Mouse (Mus musculus): ENCODE data around the gene Slc35f6. TPM values are rescaled to one million over a fixed set of nuclear protein-coding genes. Genes with fewer than 3 reads are reported as not detected.

The Slc35f6 gene
- polyA plus RNA-seq, 2 experiments, result 10.1 to 10.2 TPM

DNA sequence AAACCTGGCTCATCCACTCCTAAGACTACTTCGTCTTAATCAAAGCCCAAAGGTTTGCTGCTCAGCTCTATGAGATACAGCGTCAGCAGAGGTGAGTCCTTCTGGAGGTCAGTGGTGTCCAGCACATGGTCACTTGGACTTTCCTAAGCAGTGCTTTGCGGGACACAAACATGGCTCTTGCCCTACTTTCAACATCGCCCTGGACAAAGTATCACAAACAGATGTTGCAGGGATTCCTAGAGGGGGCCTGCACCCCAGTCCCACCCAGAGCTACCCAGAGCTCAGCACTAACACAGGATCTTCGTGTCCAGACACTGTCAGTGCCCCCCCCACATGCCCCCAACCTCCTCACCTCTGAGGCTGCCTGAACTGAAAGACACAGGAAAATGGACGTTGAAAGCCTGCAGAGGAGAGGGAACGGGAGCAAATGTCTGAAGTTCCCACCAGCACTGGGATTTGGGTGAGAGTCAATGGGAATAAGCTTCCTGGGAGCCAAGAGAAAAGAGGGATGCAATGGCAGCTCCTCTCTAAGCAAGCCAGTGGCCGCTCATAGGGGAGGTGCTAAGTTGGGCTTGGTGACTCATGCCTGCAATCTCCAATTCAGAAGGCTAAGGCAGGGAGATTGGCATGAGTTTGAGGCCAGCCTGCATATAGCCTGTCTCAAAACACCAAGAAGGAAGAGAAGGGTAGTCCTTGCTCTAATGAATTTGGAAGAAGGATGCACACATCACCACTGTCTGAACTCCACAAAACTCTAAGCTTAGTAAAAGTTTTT is 21.2 kb upstream of the Slc35f6 start:
- TF ChIP-seq CTCF (IDR thresholded peaks at IDR 0.05; ENCODE audit: low read depth), result no peak
- no peak for TF ChIP-seq EP300 (IDR thresholded peaks at IDR 0.05; ENCODE audit: low read depth)
- Histone ChIP-seq H3K9ac (replicated peaks) (no peak overlapping the region), H3K4me3 (ENCODE audit: insufficient read depth in 1 of 2, low read depth in 2 of 2, low read length in 2 of 2) (no peak overlapping the region), H3K27ac (no peak overlapping the region), H3K27me3 (ENCODE audit: control insufficient read depth, insufficient read depth, low read length) (peaks cover 15% of the 10 kb centered on the region), H3K4me1 (replicated peaks; ENCODE audit: control insufficient read depth in 2 of 2, insufficient read depth in 2 of 2, low read length in 1 of 2) (no peaks in the 10 kb centered on the region), H3K4me2 (ENCODE audit: low read depth) (no peak overlapping the region), H3K9me3 (ENCODE audit: control insufficient read depth, low read length) (no peaks in the 10 kb centered on the region), H3K36me3 (replicated peaks; ENCODE audit: control insufficient read depth, insufficient read depth, low read depth) (no peaks in the 10 kb centered on the region)
- DNase-seq (ENCODE audit: low read depth in 3 of 3, low spot score in 3 of 3) (no peak), ATAC-seq (ENCODE audit: insufficient read depth) (no peak)
- WGBS (ENCODE audit: insufficient replicate concordance), result 55% methylated on average over 8 of the region's 8 CpGs

DNA sequence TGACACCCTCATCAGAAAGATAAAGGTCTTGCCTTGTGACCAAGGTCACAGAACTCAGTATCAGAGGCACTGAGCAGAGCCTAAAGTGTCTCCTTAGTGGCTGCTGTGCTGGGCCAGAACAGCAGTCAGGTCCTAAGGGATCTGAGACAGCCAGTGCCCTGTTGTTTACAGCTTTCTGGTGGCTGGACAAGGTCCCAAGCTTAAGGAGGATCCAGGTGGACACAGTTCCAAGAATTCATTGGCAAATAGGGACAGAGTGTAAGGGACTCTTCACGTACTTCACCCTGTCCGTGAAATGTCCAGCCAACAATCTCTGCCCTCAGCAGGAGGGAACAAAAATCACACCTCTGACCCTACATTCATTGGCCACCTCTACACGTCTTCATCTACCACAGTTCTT is 19.2 kb upstream of the Slc35f6 start:
- H3K36me3 ChIP-seq (replicated peaks; ENCODE audit: control insufficient read depth, insufficient read depth, low read depth), result no peaks in the 10 kb centered on the region
- TF ChIP-seq CTCF (IDR thresholded peaks at IDR 0.05; ENCODE audit: low read depth) (no peak), EP300 (IDR thresholded peaks at IDR 0.05; ENCODE audit: low read depth) (no peak)
- H3K9ac ChIP-seq (replicated peaks), result no peak overlapping the region
- H3K27ac ChIP-seq, result no peak overlapping the region
- ATAC-seq (ENCODE audit: insufficient read depth), result no peak
- no peak overlapping the region for H3K4me3 ChIP-seq (ENCODE audit: insufficient read depth in 1 of 2, low read depth in 2 of 2, low read length in 2 of 2)
- H3K27me3 ChIP-seq (ENCODE audit: control insufficient read depth, insufficient read depth, low read length), result no peaks in the 10 kb centered on the region; the same call in 1 of the 2 replicates
- no peaks in the 10 kb centered on the region for H3K9me3 ChIP-seq (ENCODE audit: control insufficient read depth, low read length)
- no peak overlapping the region for H3K4me2 ChIP-seq (ENCODE audit: low read depth)
- H3K4me1 ChIP-seq (replicated peaks; ENCODE audit: control insufficient read depth in 2 of 2, insufficient read depth in 2 of 2, low read length in 1 of 2), result no peaks in the 10 kb centered on the region
- DNase-seq (ENCODE audit: low read depth in 3 of 3, low spot score in 3 of 3), result no peak
- 51% methylated on average over 3 of the region's 3 CpGs for WGBS (ENCODE audit: insufficient replicate concordance)

DNA sequence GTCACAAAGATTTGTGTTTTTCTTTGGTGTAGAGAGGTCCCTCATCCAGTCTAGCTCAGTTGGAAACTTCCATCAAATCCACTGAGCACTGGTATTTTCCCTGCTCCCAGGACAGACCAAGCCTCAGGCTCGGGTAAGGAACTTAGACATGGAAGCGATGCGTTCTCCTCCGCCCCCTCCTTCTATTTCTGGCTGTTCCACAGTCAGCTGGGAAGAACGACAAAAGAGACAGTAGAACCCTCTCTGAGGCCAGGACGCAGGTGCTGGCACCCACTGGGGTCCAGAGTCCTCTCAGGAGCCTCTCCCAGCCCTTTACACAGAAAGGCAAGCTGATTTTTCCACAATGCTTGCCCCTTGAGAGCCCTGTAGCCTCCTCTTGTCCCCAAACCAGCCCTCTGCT is 17.3 kb upstream of the Slc35f6 start:
- Histone ChIP-seq H3K27me3 (ENCODE audit: control insufficient read depth, insufficient read depth, low read length) (no peaks in the 10 kb centered on the region), H3K27ac (no peak overlapping the region), H3K4me3 (ENCODE audit: insufficient read depth in 1 of 2, low read depth in 2 of 2, low read length in 2 of 2) (no peak overlapping the region), H3K9ac (replicated peaks) (no peak overlapping the region), H3K9me3 (ENCODE audit: control insufficient read depth, low read length) (no peaks in the 10 kb centered on the region), H3K36me3 (replicated peaks; ENCODE audit: control insufficient read depth, insufficient read depth, low read depth) (no peaks in the 10 kb centered on the region), H3K4me1 (replicated peaks; ENCODE audit: control insufficient read depth in 2 of 2, insufficient read depth in 2 of 2, low read length in 1 of 2) (no peaks in the 10 kb centered on the region), H3K4me2 (ENCODE audit: low read depth) (no peak overlapping the region)
- WGBS (ENCODE audit: insufficient replicate concordance), result 46% methylated on average over 6 of the region's 6 CpGs
- no peak for ATAC-seq (ENCODE audit: insufficient read depth)
- DNase-seq (ENCODE audit: low read depth in 3 of 3, low spot score in 3 of 3), result no peak
- TF ChIP-seq CTCF (IDR thresholded peaks at IDR 0.05; ENCODE audit: low read depth) (no peak), EP300 (IDR thresholded peaks at IDR 0.05; ENCODE audit: low read depth) (no peak)

DNA sequence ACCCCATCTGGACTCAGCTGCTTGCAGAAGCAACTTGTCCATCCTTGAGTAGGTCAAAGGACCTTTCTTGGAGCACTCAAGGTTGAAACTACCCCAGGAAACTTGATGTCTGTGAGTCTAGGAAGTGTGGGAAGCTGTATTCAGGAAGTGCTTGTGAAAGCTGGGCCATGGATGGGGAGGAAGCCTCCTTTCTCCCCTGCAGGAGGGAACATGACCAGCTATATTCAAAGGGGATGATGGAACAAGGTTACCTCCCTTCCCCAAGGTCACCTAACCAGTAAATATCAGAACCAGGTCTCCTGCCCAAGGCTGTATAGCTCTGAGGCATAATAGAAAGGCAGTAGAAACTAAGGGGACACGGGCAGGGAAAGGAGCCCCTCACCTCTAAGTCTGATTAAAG is 15.6 kb upstream of the Slc35f6 start:
- WGBS (ENCODE audit: insufficient replicate concordance), result 28% methylated on average over 1 of the region's 1 CpGs
- no peak for ATAC-seq (ENCODE audit: insufficient read depth)
- no peak overlapping the region for H3K9ac ChIP-seq (replicated peaks)
- H3K36me3 ChIP-seq (replicated peaks; ENCODE audit: control insufficient read depth, insufficient read depth, low read depth), result no peaks in the 10 kb centered on the region
- H3K4me2 ChIP-seq (ENCODE audit: low read depth), result no peak overlapping the region
- no peaks in the 10 kb centered on the region for H3K27me3 ChIP-seq (ENCODE audit: control insufficient read depth, insufficient read depth, low read length)
- TF ChIP-seq CTCF (IDR thresholded peaks at IDR 0.05; ENCODE audit: low read depth) (no peak), EP300 (IDR thresholded peaks at IDR 0.05; ENCODE audit: low read depth) (no peak)
- no peak overlapping the region for H3K4me3 ChIP-seq (ENCODE audit: insufficient read depth in 1 of 2, low read depth in 2 of 2, low read length in 2 of 2)
- DNase-seq (ENCODE audit: low read depth in 3 of 3, low spot score in 3 of 3), result no peak
- H3K4me1 ChIP-seq (replicated peaks; ENCODE audit: control insufficient read depth in 2 of 2, insufficient read depth in 2 of 2, low read length in 1 of 2), result no peaks in the 10 kb centered on the region
- no peak overlapping the region for H3K27ac ChIP-seq
- H3K9me3 ChIP-seq (ENCODE audit: control insufficient read depth, low read length), result no peaks in the 10 kb centered on the region

DNA sequence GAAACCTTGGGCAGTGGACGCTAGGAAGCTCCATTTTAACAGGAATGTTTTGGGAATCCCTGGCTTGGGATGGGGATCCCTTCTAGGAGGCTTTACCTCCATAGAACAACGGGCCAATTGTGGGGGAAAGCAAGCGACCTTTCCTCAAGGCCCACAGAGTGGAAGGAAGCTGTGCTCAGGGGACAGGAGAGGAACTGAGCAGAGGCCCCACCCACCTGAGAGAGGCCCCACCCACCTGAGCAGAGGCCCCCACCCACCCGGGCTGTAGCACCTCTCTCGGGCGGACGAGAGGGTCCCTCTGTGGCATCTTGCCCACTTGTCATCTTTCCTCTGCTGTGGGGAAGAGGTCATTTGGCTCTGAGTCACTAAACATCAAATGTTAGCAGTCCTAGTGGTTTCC is 10.7 kb upstream of the Slc35f6 start:
- no peak overlapping the region for H3K9ac ChIP-seq (replicated peaks)

More for the DNA sequence above, 10.7 kb upstream of the Slc35f6 start:
- no peaks in the 10 kb centered on the region for H3K9me3 ChIP-seq (ENCODE audit: control insufficient read depth, low read length)
- H3K27ac ChIP-seq, result no peak overlapping the region
- no peaks in the 10 kb centered on the region for H3K27me3 ChIP-seq (ENCODE audit: control insufficient read depth, insufficient read depth, low read length)
- no peak overlapping the region for H3K4me2 ChIP-seq (ENCODE audit: low read depth)
- no peaks in the 10 kb centered on the region for H3K36me3 ChIP-seq (replicated peaks; ENCODE audit: control insufficient read depth, insufficient read depth, low read depth)
- DNase-seq (ENCODE audit: low read depth in 3 of 3, low spot score in 3 of 3), result no peak
- no peak for ATAC-seq (ENCODE audit: insufficient read depth)
- H3K4me3 ChIP-seq (ENCODE audit: insufficient read depth in 1 of 2, low read depth in 2 of 2, low read length in 2 of 2), result no peak overlapping the region
- WGBS (ENCODE audit: insufficient replicate concordance), result 25% methylated on average over 7 of the region's 7 CpGs
- TF ChIP-seq EP300 (IDR thresholded peaks at IDR 0.05; ENCODE audit: low read depth) (no peak), CTCF (IDR thresholded peaks at IDR 0.05; ENCODE audit: low read depth) (no peak)
- H3K4me1 ChIP-seq (replicated peaks; ENCODE audit: control insufficient read depth in 2 of 2, insufficient read depth in 2 of 2, low read length in 1 of 2), result no peaks in the 10 kb centered on the region; a peak in 1 of 4 replicates

All from liver, embryonic 14.5 days (tissue).